Mouse (Mus musculus): ENCODE data around the gene Serpinb6a. TPM values are rescaled to one million over a fixed set of nuclear protein-coding genes. Genes with fewer than 3 reads are reported as not detected.

Serpinb6a gene
- total and polyA plus RNA-seq, 3 experiments: 4.4 to 22.5 (median 5.8) TPM

Other genes starting within 250 kb of the Serpinb6a start
- not detected in 2 replicates for gene Serpinb6e, start 159.4 kb downstream of the Serpinb6a start, total RNA-seq (2012; rRNA removed)
- gene Serpinb6e, start 159.4 kb downstream of the Serpinb6a start, total RNA-seq (2014; rRNA removed): 0.20 TPM in 1 of 2 replicates, not detected in the other
- gene Serpinb6e, start 159.4 kb downstream of the Serpinb6a start, polyA plus RNA-seq (2012; ENCODE audit: insufficient read length, low read depth): not detected in 2 replicates
- gene Serpinb6c, start 97.1 kb downstream of the Serpinb6a start, total RNA-seq (2012; rRNA removed): not detected in 2 replicates
- gene Serpinb6c, start 97.1 kb downstream of the Serpinb6a start, total RNA-seq (2014; rRNA removed): not detected in 2 replicates
- gene Serpinb6c, start 97.1 kb downstream of the Serpinb6a start, polyA plus RNA-seq (2012; ENCODE audit: insufficient read length, low read depth): not detected in 2 replicates
- 4.3 and 4.8 TPM in 2 replicates for gene Nqo2, start 38.1 kb downstream of the Serpinb6a start, total RNA-seq (2012; rRNA removed)
- gene Nqo2, start 38.1 kb downstream of the Serpinb6a start, total RNA-seq (2014; rRNA removed): 10.6 and 11.2 TPM in 2 replicates
- gene Nqo2, start 38.1 kb downstream of the Serpinb6a start, polyA plus RNA-seq (2012; ENCODE audit: insufficient read length, low read depth): 10.7 and 13.9 TPM in 2 replicates
- 13.1 and 15.0 TPM in 2 replicates for gene Ripk1, start 431 bp downstream of the Serpinb6a start, total RNA-seq (2012; rRNA removed)
- gene Ripk1, start 431 bp downstream of the Serpinb6a start, total RNA-seq (2014; rRNA removed): 16.6 and 17.1 TPM in 2 replicates
- 17.9 and 18.6 TPM in 2 replicates for gene Ripk1, start 431 bp downstream of the Serpinb6a start, polyA plus RNA-seq (2012; ENCODE audit: insufficient read length, low read depth)
- 21.6 and 35.3 TPM in 2 replicates for gene Bphl, start 34.8 kb upstream of the Serpinb6a start, total RNA-seq (2012; rRNA removed)
- gene Bphl, start 34.8 kb upstream of the Serpinb6a start, total RNA-seq (2014; rRNA removed): 40.9 and 41.3 TPM in 2 replicates
- 18.1 and 20.1 TPM in 2 replicates for gene Bphl, start 34.8 kb upstream of the Serpinb6a start, polyA plus RNA-seq (2012; ENCODE audit: insufficient read length, low read depth)
- gene Tubb2a, start 75.2 kb upstream of the Serpinb6a start, total RNA-seq (2012; rRNA removed): 37.3 and 43.0 TPM in 2 replicates
- gene Tubb2a, start 75.2 kb upstream of the Serpinb6a start, total RNA-seq (2014; rRNA removed): 16.7 and 17.6 TPM in 2 replicates
- 26.1 and 26.7 TPM in 2 replicates for gene Tubb2a, start 75.2 kb upstream of the Serpinb6a start, polyA plus RNA-seq (2012; ENCODE audit: insufficient read length, low read depth)
- 22.6 and 33.6 TPM in 2 replicates for gene Tubb2b, start 127.7 kb upstream of the Serpinb6a start, total RNA-seq (2012; rRNA removed)
- 34.8 and 38.4 TPM in 2 replicates for gene Tubb2b, start 127.7 kb upstream of the Serpinb6a start, total RNA-seq (2014; rRNA removed)
- gene Tubb2b, start 127.7 kb upstream of the Serpinb6a start, polyA plus RNA-seq (2012; ENCODE audit: insufficient read length, low read depth): 46.2 and 49.8 TPM in 2 replicates
- 198 and 234 TPM in 2 replicates for gene Psmg4, start 160.2 kb upstream of the Serpinb6a start, total RNA-seq (2012; rRNA removed)
- gene Psmg4, start 160.2 kb upstream of the Serpinb6a start, total RNA-seq (2014; rRNA removed): 179 and 194 TPM in 2 replicates
- 83.2 and 120 TPM in 2 replicates for gene Psmg4, start 160.2 kb upstream of the Serpinb6a start, polyA plus RNA-seq (2012; ENCODE audit: insufficient read length, low read depth)